Mouse (Mus musculus) bone marrow macrophage, adult 2 months (primary cell): ENCODE measurements around the gene Nfix.

Experiments used
- CTCF ChIP-seq: IDR thresholded peaks from 2 replicates; pipeline ENCODE4 v1.5.1; 2012; ENCODE audit warnings: low read depth, mild to moderate bottlenecking, low read length, moderate library complexity
- POLR2A ChIP-seq: IDR thresholded peaks from 2 replicates; pipeline ENCODE4 v1.6.1; 2012; ENCODE audit warnings: mild to moderate bottlenecking, low read depth, low read length, borderline replicate concordance

GRCm38 (mm10) chr8:84764100-84764499, 36.0 kb downstream of the Nfix start:
- TF ChIP-seq CTCF (no peak), POLR2A (no peak)
